Mouse (Mus musculus) adrenal gland, adult 10 weeks (tissue): ENCODE data around the gene Tas1r1. TPM values are rescaled to one million over a fixed set of nuclear protein-coding genes. Genes with fewer than 3 reads are reported as not detected.

Source experiments
- polyA plus RNA-seq: library from polyadenylated mRNA; stranded (reverse); fragments of 350-450 nt; fragmentation: Illumina TruSeq; extraction: RNeasy Lipid Tissue Mini Kit (QIAGEN cat#74804); gene quantifications from one replicate; pipeline ENCODE4 v1.2.3, GENCODE M21; 2014; ENCODE audit warnings: low read depth, low replicate concordance

The Tas1r1 gene
- polyA plus RNA-seq, result not detected

GRCm38 (mm10) chr4:152038225-152038984, at the start of gene Tas1r1:
TSS of gene Tas1r1 (minus strand) at chr4:152038568.

DNA sequence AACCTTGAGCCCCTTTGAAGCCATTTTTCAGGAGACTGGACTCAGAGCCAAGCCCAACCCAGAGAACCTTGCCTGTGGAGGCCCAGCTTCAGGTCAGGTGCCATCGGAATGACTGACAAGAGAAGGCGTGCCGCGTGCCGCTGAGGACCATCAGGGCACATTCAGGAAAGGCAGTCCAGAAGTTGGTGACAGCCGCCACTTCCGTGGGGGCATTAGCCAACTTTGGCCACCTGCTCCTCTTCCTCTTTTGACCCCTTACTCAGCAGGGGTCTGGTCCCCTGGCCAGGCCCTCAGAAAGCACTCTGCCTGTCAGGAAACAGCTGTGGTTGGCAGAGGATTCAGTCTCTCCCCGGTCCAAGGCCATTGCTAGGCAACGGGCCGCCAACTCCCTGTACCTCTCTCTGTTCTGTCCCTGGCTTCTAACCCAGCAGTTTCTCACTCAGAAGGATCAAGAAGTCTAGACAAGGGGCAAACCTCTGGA, 33.8 kb upstream of the Tas1r1 start, which contains the start of gene Plekhg5:
TSS of gene Plekhg5 (plus strand) at position 378 of the 481 bp plus-strand sequence.

GRCm38 (mm10) chr4:152038985-152039830, 840 bp upstream of the Tas1r1 start, which contains the start of gene Nol9:
TSS of gene Nol9 (plus strand) at chr4:152039321.

GRCm38 (mm10) chr4:152027524-152027923, 10.8 kb downstream of the Tas1r1 start, which contains the start of gene Zbtb48:
TSS of gene Zbtb48 (minus strand) at chr4:152027671.

DNA sequence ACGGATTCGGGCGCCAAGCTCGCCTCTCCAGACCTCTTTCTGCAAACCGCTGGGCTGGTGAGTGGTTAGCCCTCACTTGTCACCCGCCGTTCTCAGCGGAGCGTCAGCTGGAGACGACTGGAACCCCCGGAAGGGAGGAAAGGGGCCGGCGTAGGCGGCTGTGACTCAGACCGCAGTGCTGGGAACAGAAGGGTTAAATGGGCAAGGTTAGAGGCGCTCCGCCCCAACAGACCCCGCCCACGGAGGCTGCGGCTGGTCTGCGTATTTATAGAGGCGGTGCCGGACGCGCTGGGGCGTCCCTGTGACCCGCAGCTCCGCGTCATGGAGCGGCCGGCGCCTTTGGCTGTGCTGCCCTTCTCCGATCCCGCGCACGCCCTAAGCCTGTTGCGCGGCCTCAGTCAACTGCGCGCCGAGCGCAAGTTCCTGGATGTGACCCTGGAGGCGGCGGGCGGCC, 29.7 kb downstream of the Tas1r1 start, which contains the start of gene Klhl21:
TSS of gene Klhl21 (plus strand) at position 182 of the 454 bp plus-strand sequence.

GRCm38 (mm10) chr4:151996173-151996950, 42.0 kb downstream of the Tas1r1 start, which contains the start of gene Phf13:
TSS of gene Phf13 (minus strand) at chr4:151996258.

DNA sequence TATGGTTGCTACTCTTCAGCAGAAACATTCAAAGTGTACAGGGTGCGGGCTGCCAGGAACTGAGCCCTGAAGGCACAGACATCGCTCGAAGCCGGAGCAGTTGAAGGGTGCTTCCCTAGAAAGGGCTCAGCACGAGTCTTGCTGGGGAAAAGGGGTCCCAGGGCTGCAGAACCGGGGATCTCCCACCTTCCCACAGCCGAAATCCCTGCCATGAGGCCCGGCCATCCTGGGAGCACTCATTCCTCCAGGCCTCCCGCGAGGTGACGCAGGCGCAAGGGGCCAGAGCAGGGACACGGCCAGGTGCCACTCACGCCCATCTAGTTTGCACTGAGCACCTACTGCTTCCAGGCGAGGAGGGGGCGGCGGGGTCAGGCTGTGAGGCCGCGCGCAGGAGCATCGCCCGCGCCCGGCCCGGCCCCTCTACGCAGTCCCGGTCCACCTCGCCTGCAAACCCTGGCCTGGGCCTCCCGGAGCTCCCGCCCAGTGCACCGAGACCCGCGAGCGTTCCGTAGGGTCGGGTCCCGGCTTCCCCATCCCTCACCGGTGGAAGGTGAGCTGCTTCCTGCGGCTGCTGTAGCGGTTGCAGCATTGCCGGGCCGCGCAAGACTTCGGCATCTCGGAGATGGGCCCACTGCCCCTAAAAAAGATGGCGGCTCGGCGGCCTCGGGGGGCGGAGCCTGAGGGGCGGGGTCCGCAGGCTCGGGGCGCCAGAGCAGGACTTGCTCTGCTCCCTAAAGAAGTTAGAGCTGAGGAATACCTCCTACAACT, 49.8 kb downstream of the Tas1r1 start, which contains the start of gene Thap3:
TSS of gene Thap3 (minus strand) at position 656 of the 768 bp plus-strand sequence.

Other genes starting within 250 kb of the Tas1r1 start
- 35.4 TPM for gene Camta1, start 176.7 kb downstream of the Tas1r1 start, polyA plus RNA-seq
- gene Dnajc11, start 104.9 kb downstream of the Tas1r1 start, polyA plus RNA-seq, result 58.1 TPM
- gene Thap3, start 49.6 kb downstream of the Tas1r1 start, polyA plus RNA-seq, result not detected
- gene Phf13, start 42.3 kb downstream of the Tas1r1 start, polyA plus RNA-seq, result 11.3 TPM
- 3.7 TPM for gene Klhl21, start 29.8 kb downstream of the Tas1r1 start, polyA plus RNA-seq
- gene Zbtb48, start 10.9 kb downstream of the Tas1r1 start, polyA plus RNA-seq, result 1.7 TPM
- gene Nol9, start 753 bp upstream of the Tas1r1 start, polyA plus RNA-seq, result 22.7 TPM
- not detected for gene Plekhg5, start 33.9 kb upstream of the Tas1r1 start, polyA plus RNA-seq
- gene Tnfrsf25, start 77.4 kb upstream of the Tas1r1 start, polyA plus RNA-seq, result not detected
- gene Espn, start 113.8 kb upstream of the Tas1r1 start, polyA plus RNA-seq, result not detected
- not detected for gene Hes2, start 120.3 kb upstream of the Tas1r1 start, polyA plus RNA-seq
- gene Acot7, start 139.6 kb upstream of the Tas1r1 start, polyA plus RNA-seq, result 1.2 TPM
- gene Gpr153, start 235.7 kb upstream of the Tas1r1 start, polyA plus RNA-seq, result 1.1 TPM